Mouse (Mus musculus) bone marrow macrophage, adult 2 months (primary cell): ENCODE results near the gene Vegfb. TPM values are rescaled to one million over a fixed set of nuclear protein-coding genes. Genes with fewer than 3 reads are reported as not detected.

Experiments
- H3K27ac ChIP-seq: 2 replicates; pipeline ENCODE4 v1.5.1; 2012; ENCODE audit warnings: low read depth, low read length; ENCODE audit not compliant: insufficient read depth
- H3K4me1 ChIP-seq: 2 replicates; pipeline ENCODE4 v1.6.1; 2012; ENCODE audit warnings: low read length; ENCODE audit not compliant: control insufficient read depth, insufficient read depth
- H3K4me3 ChIP-seq: 2 replicates; pipeline ENCODE4 v1.5.1; 2012; ENCODE audit warnings: mild to moderate bottlenecking, low read length, moderate library complexity; ENCODE audit not compliant: insufficient read depth
- CTCF ChIP-seq: IDR thresholded peaks from 2 replicates; pipeline ENCODE4 v1.5.1; 2012; ENCODE audit warnings: low read depth, mild to moderate bottlenecking, low read length, moderate library complexity
- POLR2A ChIP-seq: IDR thresholded peaks from 2 replicates; pipeline ENCODE4 v1.6.1; 2012; ENCODE audit warnings: mild to moderate bottlenecking, low read depth, low read length, borderline replicate concordance
- polyA plus RNA-seq: library from polyadenylated mRNA; stranded (reverse); fragments of >200 nt; gene quantifications from 2 replicates; pipeline ENCODE4 v1.2.4, GENCODE M21; 2012; ENCODE audit not compliant: missing spikeins, insufficient read depth, insufficient read length

The Vegfb gene
- polyA plus RNA-seq, 1 experiment: 30.1 TPM

- H3K27ac ChIP-seq: no peak overlapping the region
- H3K4me3 ChIP-seq: peak overlapping the region; percentile 45
- no peaks in the 10 kb centered on the region for H3K4me1 ChIP-seq
- TF ChIP-seq CTCF (no peak), POLR2A (no peak)
Measured at GRCm38 (mm10) chr19:6933436-6934194, 53.8 kb downstream of the Vegfb start.

- no peak overlapping the region for H3K4me3 ChIP-seq
Measured at GRCm38 (mm10) chr19:6933102-6933435, 54.4 kb downstream of the Vegfb start.

More at GRCm38 (mm10) chr19:6933102-6933435, 54.4 kb downstream of the Vegfb start:
- H3K4me1 ChIP-seq: no peaks in the 10 kb centered on the region
- H3K27ac ChIP-seq: no peak overlapping the region
- TF ChIP-seq POLR2A (no peak), CTCF (no peak)

Other genes starting within 250 kb of the Vegfb start
- gene Rps6ka4, start 147.0 kb downstream of the Vegfb start, polyA plus RNA-seq: 17.9 and 20.5 TPM in 2 replicates
- 31.8 and 33.2 TPM in 2 replicates for gene Ccdc88b, start 129.4 kb downstream of the Vegfb start, polyA plus RNA-seq
- gene Trmt112, start 78.0 kb downstream of the Vegfb start, polyA plus RNA-seq: 71.2 and 82.0 TPM in 2 replicates
- 349 and 382 TPM in 2 replicates for gene Prdx5, start 77.5 kb downstream of the Vegfb start, polyA plus RNA-seq
- gene Esrra, start 65.8 kb downstream of the Vegfb start, polyA plus RNA-seq: 35.3 and 41.6 TPM in 2 replicates
- gene Catsperz, start 62.3 kb downstream of the Vegfb start, polyA plus RNA-seq: not detected in 2 replicates
- not detected in 2 replicates for gene Kcnk4, start 53.1 kb downstream of the Vegfb start, polyA plus RNA-seq
- 36.2 and 38.5 TPM in 2 replicates for gene Bad, start 45.8 kb downstream of the Vegfb start, polyA plus RNA-seq
- 31.6 and 36.4 TPM in 2 replicates for gene Gpr137, start 45.2 kb downstream of the Vegfb start, polyA plus RNA-seq
- gene Ppp1r14b, start 12.7 kb downstream of the Vegfb start, polyA plus RNA-seq: 64.2 and 73.7 TPM in 2 replicates
- gene Plcb3, start 11.2 kb downstream of the Vegfb start, polyA plus RNA-seq: 39.8 and 40.6 TPM in 2 replicates
- 118 and 126 TPM in 2 replicates for gene Fkbp2, start 7.2 kb downstream of the Vegfb start, polyA plus RNA-seq
- 26.8 and 32.2 TPM in 2 replicates for gene Dnajc4, start 4.9 kb upstream of the Vegfb start, polyA plus RNA-seq
- 9.6 and 11.1 TPM in 2 replicates for gene Nudt22, start 8.5 kb upstream of the Vegfb start, polyA plus RNA-seq
- 1.7 and 2.5 TPM in 2 replicates for gene Trpt1, start 8.5 kb upstream of the Vegfb start, polyA plus RNA-seq
- 179 and 190 TPM in 2 replicates for gene Fermt3, start 31.8 kb upstream of the Vegfb start, polyA plus RNA-seq
- 54.7 and 56.2 TPM in 2 replicates for gene Stip1, start 52.3 kb upstream of the Vegfb start, polyA plus RNA-seq
- 14.9 and 18.3 TPM in 2 replicates for gene Macrod1, start 69.2 kb upstream of the Vegfb start, polyA plus RNA-seq
- not detected in 2 replicates for gene Flrt1, start 118.1 kb upstream of the Vegfb start, polyA plus RNA-seq
- gene Otub1, start 218.7 kb upstream of the Vegfb start, polyA plus RNA-seq: 88.1 and 91.4 TPM in 2 replicates
- gene Cox8a, start 230.0 kb upstream of the Vegfb start, polyA plus RNA-seq: 562 and 638 TPM in 2 replicates